Mouse (Mus musculus) adrenal gland, adult 8-10 months (tissue): Measurements from ENCODE around the gene Pappa. TPM values are rescaled to one million over a fixed set of nuclear protein-coding genes. Genes with fewer than 3 reads are reported as not detected.

Experiments
- DNase-seq: peaks from one replicate; pipeline ENCODE4 v3.0.0; 2022
- total RNA-seq, 4 experiments: library from RNA; stranded (reverse); gene quantifications; 2 replicates each; pipeline ENCODE4 v1.2.4; 2022

Pappa gene
- total RNA-seq, 4 experiments from 2014 or later: 0.28 to 0.38 (median 0.32) TPM

DNA sequence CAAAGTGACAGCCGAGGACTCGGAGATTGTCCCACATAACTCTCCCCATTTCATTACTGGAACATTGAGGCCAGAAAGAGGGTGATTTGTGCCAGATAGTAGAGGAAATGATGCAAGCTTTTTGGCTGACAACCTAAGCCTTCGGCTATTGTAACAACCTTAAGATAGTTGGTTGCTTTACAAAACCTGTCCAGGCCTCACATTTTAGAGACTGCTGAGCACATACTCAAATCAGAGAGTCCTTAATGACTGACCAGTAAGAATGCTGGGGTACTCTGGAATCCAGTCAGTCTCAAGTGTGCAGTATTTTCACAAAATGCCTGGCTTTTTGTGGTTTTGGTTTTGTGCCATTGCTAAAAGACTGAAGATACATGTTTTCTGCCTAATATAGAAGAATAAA is 217.8 kb downstream of the Pappa start:
- DNase-seq: no peak

DNA sequence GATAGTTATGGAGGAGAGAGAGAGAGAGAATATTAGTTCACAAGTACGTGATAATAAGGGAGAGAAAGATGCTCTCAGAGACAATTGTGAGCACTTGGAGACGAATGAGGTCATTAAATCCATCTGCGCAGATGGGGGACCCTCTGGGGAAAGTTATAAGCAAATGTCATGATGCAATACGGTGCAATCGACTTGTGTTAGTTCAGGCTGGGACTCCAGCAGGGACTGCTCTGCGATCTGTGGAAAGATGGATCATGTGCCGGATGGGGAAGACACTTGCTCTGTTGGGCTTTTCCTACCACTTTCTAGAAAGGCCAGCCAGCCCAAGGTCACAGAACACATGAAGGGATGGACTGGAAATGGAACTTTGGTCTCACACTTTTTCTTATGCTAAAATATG is 226.5 kb downstream of the Pappa start:
- DNase-seq: no peak

DNA sequence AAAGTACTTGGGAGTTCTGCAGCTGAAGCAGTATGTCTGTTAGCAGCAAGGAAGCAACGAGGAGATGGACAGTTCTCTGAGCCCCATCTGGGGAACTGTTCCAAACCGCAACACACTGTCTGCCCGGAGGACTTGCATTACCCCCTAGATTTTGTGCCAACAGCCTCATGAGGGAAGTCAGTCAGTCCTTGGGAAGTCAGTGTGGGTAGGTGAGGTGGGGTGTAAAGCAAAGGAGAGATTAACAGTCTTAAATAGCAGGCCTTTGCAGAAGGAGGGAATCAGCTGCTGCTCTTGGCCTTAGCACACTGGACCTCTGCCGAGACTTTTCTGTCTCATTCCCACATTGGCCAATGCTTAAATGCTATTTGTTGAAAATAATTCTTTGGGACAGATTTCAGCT is 230.6 kb downstream of the Pappa start:
- DNase-seq: no peak

DNA sequence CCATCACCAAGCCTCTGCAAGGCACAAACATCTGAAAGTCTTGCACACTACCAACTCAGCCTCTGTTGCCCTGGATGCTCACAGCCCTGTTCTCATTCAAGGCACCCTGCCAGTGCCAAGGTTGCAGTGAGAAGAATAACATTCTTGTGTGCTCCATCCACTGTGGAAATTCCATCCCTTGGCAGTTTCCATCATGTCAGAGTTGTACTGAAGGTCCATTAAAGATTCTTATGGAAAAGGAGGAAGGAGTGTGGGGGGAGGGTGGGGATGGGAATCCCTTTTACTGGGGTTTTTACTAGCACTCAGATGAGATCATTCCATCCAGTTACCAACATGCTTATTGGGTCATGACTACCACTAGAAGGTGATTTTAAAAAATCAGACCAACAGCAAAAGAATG is 243.2 kb downstream of the Pappa start:
- DNase-seq: no peak

DNA sequence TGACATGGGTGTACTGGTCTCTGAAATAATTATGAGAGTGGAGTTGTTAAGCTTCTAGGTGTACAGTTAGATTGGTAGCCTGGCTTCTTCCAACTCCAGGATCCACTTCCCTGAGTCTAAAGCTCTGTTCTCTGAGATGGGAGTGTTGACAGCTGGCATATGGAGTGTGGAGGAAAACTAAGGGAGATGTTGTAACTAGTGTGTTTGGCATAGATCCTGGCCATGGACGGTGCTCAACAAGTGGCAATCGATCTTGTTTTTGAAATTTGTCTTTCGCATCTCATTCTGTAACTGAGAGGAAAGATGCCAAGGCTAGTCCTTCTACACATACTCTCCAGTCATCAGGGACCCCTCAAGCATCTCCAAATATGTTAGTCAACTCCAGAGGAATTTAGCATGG is 248.8 kb downstream of the Pappa start:
- DNase-seq: no peak

DNA sequence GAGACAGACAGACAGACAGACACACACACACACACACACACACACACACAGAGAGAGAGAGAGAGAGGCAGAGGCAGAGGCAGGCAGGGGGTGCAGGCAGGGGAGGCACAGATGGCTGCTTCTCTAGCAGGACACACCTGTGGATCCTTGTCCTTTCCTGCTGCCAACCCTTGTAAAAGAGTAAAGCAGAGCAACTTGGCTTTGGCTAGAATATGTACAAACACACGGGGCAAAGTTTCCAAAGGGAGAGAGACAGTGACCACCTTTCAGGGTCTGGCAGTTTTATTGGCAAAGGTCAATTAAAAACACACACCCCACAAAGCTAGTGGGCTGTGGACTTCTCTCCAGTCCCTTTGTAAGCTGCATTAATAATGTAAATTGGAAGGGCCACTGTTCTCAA is 249.9 kb downstream of the Pappa start:
- no peak for DNase-seq

DNA sequence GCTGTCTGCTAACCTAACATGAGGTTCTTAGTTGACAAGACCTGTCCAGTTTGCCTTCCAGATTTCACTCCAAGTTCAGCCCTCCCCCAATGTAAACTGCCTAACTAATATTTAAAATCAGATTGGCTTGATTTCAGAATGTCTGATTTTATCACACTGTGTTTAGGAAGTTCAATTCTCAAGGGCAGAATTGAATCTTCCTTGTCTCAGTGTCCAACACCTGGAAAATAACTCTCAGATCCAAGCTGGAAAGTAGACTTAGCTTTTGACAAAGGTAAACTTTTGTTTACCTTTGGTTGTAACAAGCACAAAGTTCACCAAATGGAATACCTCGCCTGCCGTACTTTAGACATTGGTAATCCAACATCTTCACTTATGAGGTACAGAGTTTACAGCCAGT is 252.6 kb downstream of the Pappa start:
- no peak for DNase-seq

DNA sequence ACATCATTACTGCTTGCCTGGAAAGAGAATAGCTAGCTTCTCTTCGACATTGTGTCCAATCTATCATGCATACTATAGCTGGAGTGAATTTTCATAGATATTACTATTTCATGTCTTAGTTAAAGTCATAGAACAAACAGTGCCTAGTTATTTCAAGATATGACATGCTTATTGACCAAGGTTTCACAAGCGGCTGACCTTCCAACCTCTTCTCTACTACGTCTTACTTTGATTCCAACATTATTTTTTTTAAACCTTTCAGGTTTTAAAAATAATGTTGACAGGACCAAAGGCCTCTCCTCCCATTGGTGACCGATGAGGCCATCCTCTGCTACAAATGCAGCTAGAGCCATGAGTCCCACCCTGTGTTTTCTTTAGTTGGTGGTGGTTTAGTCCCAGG is 255.5 kb downstream of the Pappa start:
- no peak for DNase-seq

DNA sequence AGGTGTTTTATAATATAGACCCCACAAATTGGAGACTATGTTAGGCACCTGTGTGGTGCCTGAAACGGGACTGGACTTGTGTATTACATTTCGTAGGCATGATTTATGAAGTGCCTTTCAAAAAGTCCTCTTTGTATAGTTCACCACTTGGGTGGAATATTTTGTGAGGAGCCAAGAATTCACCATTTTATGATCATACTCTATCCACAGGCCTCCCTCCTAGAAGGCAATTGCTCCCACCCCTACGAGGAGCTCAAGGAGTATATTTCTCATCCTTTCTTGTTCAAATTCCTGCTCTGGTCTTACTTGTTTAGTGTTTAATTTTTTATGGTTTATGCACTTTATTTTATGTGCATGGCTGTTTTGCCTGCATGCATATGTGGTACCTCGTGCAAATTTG is 259.1 kb downstream of the Pappa start:
- DNase-seq: no peak

DNA sequence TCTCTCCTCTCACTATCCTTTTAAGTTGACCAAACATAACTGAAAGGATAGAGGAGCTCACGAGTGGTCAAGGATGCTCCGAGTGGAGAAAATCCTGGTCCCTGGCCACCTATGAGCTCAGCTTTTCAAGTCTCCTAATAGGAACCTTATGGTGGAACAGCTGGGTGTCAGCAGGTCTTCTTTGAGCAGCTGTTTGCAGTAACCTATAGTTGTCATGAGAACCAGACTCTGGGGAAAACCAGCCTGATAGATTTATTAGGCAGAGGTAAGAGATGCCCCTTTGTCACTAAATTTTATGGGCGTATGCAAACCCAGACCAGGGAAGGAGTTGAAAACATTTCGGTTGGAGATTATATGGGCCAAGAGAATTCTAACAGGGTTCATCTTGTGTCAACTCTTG is 267.0 kb downstream of the Pappa start:
- no peak for DNase-seq

DNA sequence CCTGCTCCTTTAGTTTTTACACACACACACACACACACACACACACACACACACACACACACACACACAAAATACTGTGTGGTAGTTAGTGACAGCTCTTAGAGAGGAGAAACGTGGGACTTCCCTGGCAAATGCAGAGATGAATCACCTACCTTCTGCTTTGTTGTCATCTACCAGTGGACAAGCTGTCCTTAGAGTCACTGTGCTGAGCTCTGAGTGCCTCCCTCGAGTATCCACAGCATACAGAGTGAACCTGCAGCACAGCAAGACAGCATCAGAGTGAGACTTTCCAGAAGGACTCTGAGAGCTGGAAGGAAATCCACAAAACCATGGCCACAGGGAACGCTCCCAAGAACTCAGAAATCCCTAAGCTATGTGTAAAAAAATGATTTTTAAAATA is 272.8 kb downstream of the Pappa start:
- DNase-seq: no peak

DNA sequence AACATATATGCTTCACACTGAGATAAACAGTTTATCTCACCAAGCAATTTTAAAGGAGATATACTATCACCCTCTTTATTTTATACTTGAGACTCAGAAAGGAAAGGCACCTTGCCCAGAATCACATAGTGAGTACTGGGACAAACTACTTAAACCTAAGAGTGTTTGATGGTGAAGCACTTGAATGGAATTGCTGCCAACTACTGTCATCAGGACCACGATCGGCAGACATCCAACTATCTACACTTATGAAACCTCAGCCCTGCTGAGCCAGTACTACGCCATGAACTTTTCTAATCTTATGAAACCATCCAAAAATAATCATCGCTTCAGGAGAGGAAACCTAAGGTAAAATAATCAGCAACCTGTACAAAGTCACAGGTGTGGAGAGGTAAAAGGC is 275.5 kb downstream of the Pappa start:
- DNase-seq: no peak

DNA sequence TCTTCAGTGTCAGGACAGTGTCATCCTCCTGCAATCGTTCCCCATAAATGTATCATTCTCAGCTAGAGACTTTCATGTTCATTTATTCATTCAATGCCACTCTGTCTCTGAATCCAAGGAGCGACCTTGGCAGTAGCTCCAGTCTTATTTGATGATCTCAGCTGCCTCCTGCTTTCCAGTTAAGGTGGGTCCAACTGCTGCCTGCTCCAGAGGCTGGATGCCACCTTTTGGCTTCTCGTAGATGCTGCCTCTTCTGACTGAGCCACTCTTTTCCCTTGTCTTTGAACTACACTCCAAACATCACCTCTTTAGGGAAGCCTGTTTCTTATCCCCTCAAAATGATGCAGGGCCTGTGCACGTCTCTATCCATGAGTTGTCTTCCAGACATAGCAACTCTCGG is 278.3 kb downstream of the Pappa start:
- DNase-seq: no peak

DNA sequence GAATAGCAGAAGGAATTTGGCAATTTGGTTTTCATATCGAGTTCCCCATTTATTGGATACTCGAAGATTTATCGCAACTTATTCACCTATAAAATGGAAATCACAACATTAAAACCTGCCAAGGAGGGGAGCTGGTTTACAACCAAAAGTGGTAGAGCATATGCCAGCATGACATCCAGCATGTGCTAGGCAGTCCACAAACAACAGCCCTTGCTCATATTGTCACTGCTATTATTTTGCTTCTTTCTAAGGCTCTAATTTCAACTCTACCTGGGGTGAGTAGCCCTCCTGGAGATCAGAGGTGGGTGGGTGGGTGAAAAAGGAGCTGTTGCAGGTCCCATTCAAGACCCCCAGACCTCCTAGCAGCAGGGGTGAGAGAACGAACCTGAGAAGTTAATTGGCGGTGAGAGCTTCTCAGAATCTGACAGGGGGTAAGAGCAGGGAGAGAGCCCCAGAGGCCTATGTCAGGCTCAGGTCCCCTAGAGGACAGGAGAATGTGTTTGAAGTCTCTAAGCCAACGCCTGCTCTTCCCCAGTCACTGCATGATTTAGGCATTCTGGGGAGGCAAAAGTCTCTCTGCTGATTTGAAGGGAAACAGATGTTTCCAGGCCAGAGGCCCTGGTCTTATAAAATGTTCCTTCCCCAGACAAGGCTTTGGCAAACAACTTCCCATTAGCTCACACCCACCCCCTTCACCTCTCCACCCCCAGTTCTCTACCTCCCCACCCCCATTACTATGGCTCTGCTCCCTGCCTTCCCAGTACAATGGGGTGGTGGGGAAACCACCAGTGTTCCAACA is 279.1 kb downstream of the Pappa start:
- no peak for DNase-seq
